Mouse (Mus musculus): ENCODE data around the gene Vars.
A peak's percentile ranks its signal among the peaks of the same experiment; 100 is the strongest.

DNA sequence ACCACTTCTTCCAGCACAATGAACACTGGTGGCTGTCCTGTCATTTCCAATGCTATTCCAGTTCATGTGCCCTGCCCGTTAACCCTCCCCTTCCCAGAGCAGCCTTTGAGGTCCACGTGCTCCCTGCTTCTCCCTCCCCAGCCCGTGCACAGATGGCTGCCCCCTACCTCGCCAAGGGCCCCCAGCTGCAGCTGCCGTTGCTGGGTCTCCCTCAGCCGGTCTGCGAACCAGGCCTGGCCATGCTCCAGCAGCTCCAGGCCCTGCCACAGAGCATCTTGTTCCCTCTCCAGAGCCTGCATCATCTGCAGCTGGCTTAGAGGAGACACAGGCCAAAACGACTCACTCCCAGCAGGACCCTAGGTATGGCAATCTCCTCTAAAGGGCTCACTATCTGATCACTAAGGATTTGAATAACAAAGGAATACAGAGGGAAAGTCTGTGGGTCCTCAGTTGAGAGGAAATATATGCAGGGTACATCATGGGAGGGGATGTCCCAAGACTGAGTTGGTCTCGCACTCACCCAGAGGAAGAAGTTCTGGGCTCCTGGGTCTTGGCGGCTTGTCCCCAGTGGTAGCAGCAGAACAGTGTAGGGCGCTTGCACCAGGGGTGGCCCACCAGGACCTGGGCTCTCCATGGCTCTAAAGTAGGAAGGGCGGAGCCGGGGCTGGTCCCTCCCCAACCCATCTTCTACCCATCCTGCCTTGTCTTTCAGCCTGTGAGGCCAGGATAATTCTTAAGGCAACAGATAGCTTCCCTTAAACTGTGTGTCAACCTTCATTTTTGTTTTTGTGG, 26.7 kb downstream of the Vars start, which contains the start of gene Sapcd1:
- TF ChIP-seq CTCF (conservative IDR thresholded peaks at IDR 0.05; ENCODE audit: low read length), result no peak
- TF ChIP-seq POU5F1 (IDR thresholded peaks at IDR 0.05; ENCODE audit: borderline replicate concordance, low read length), result no peak; the same call in 1 of the 2 replicates
- TF ChIP-seq NANOG (IDR thresholded peaks at IDR 0.05; ENCODE audit: borderline replicate concordance, low read length), result peak; percentile 50; the same call in 1 of the 2 replicates
